Mouse (Mus musculus) megakaryocyte, embryonic 14.5 days (primary cell): ENCODE measurements around the gene 4930452B06Rik. TPM values are rescaled to one million over a fixed set of nuclear protein-coding genes. Genes with fewer than 3 reads are reported as not detected.

Experiments
- H3K27me3 ChIP-seq: replicated peaks from 2 replicates; pipeline ENCODE3; 2012; ENCODE audit warnings: inconsistent platforms
- H3K36me3 ChIP-seq: replicated peaks from 2 replicates; pipeline ENCODE3; 2012; ENCODE audit warnings: low read length, inconsistent platforms, mixed read lengths
- H3K4me1 ChIP-seq: 2 replicates; pipeline ENCODE4 v1.6.1; 2012; ENCODE audit warnings: inconsistent platforms
- H3K4me3 ChIP-seq: replicated peaks from 2 replicates; pipeline ENCODE3; 2012; ENCODE audit warnings: moderate library complexity, mild to moderate bottlenecking, inconsistent platforms
- H3K9me3 ChIP-seq: 2 replicates; pipeline ENCODE4 v1.6.1; 2012; ENCODE audit warnings: inconsistent platforms
- FLI1 ChIP-seq: IDR thresholded peaks from 2 replicates; pipeline ENCODE4 v1.6.1; 2012; ENCODE audit warnings: low read length, inconsistent platforms, mixed read lengths
- GATA1 ChIP-seq: IDR thresholded peaks from 3 replicates; pipeline ENCODE4 v1.6.1; 2012; ENCODE audit warnings: mixed read lengths, low read length, inconsistent platforms, borderline replicate concordance
- polyA plus RNA-seq: library from polyadenylated mRNA; stranded (reverse); fragments of >175 nt; gene quantifications from 2 replicates; pipeline ENCODE4 v1.2.3, GENCODE M21; 2012; ENCODE audit warnings: low replicate concordance; ENCODE audit not compliant: insufficient read depth

Gene 4930452B06Rik
- polyA plus RNA-seq, 1 experiment: not detected

DNA sequence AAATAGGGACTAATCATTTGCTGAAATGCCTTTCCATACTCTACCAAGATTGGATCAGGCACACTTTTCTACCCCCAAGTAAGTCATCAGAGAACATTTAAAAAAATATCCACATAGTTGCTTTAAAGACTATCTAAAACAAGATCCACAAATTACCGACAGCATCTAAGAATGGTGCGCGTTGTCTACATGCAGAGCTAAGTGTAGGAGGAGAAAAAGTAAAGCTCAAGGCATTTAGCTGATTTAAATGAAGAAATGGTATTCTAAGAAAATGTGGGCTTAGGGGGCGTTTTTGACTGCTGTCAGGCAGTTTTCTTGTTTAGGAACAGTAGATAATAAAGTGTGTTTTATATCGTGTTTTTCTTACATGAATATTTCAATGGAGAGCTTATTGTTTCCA, 163.5 kb downstream of the 4930452B06Rik start:
- Histone ChIP-seq H3K4me3 (no peak overlapping the region), H3K4me1 (no peaks in the 10 kb centered on the region), H3K9me3 (0 out of 2 replicates have a peak, but pooled peaks cover 4% of the 10 kb centered on the region), H3K36me3 (no peaks in the 10 kb centered on the region), H3K27me3 (no peaks in the 10 kb centered on the region)
- no peak for TF ChIP-seq GATA1
- TF ChIP-seq FLI1: no peak

GRCm38 (mm10) chr14:8495691-8496090, 170.3 kb downstream of the 4930452B06Rik start:
- H3K4me1 ChIP-seq: no peaks in the 10 kb centered on the region
- no peak overlapping the region for H3K4me3 ChIP-seq
- TF ChIP-seq FLI1: no peak
- TF ChIP-seq GATA1: no peak
- no peaks in the 10 kb centered on the region for H3K9me3 ChIP-seq
- no peaks in the 10 kb centered on the region for H3K36me3 ChIP-seq
- no peaks in the 10 kb centered on the region for H3K27me3 ChIP-seq

- H3K36me3 ChIP-seq: no peaks in the 10 kb centered on the region
- H3K9me3 ChIP-seq: no peaks in the 10 kb centered on the region
- H3K4me3 ChIP-seq: no peak overlapping the region
- H3K4me1 ChIP-seq: no peaks in the 10 kb centered on the region
- H3K27me3 ChIP-seq: no peaks in the 10 kb centered on the region
- TF ChIP-seq GATA1 (no peak), FLI1 (no peak)
Measured at GRCm38 (mm10) chr14:8494952-8495351, 171.1 kb downstream of the 4930452B06Rik start.

- Histone ChIP-seq H3K4me1 (no peaks in the 10 kb centered on the region), H3K9me3 (no peaks in the 10 kb centered on the region), H3K4me3 (no peak overlapping the region), H3K36me3 (no peaks in the 10 kb centered on the region), H3K27me3 (no peaks in the 10 kb centered on the region)
- TF ChIP-seq FLI1 (no peak), GATA1 (no peak)
Measured at GRCm38 (mm10) chr14:8494260-8494659, 171.8 kb downstream of the 4930452B06Rik start.

GRCm38 (mm10) chr14:8478098-8478497, 187.9 kb downstream of the 4930452B06Rik start:
- Histone ChIP-seq H3K36me3 (no peaks in the 10 kb centered on the region), H3K4me3 (peak overlapping the region; percentile 38), H3K4me1 (no peaks in the 10 kb centered on the region), H3K27me3 (no peaks in the 10 kb centered on the region), H3K9me3 (peaks cover 21% of the 10 kb centered on the region)
- TF ChIP-seq GATA1 (no peak), FLI1 (no peak)

GRCm38 (mm10) chr14:8477348-8477747, 188.7 kb downstream of the 4930452B06Rik start:
- no peaks in the 10 kb centered on the region for H3K27me3 ChIP-seq
- peaks cover 15% of the 10 kb centered on the region for H3K9me3 ChIP-seq

DNA sequence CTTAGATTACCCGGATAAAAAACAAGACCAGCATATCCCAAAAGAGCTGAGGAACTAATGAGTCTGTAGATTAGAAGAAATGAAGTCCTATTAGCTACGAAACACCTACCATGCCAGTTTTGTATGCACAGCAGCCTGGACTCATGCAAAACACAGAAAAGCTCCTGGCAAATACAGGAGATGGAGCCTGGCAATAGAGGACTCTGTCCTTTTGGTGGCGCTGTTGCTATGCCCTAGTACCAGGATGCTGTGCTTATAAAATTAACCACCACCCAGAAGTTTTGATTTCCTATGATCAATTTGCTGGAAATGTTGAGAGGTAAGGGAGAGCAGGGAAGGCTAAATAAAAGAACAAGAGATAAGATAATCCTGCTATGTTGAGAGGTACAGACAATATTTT, 189.4 kb downstream of the 4930452B06Rik start:
- no peaks in the 10 kb centered on the region for H3K27me3 ChIP-seq
- TF ChIP-seq GATA1 (no peak), FLI1 (no peak)
- peaks cover 13% of the 10 kb centered on the region for H3K9me3 ChIP-seq

More at GRCm38 (mm10) chr14:8477348-8477747, 188.7 kb downstream of the 4930452B06Rik start:
- no peaks in the 10 kb centered on the region for H3K4me1 ChIP-seq
- H3K36me3 ChIP-seq: no peaks in the 10 kb centered on the region
- no peak overlapping the region for H3K4me3 ChIP-seq
- TF ChIP-seq GATA1 (no peak), FLI1 (no peak)

GRCm38 (mm10) chr14:8475851-8476250, 190.2 kb downstream of the 4930452B06Rik start:
- Histone ChIP-seq H3K4me3 (no peak overlapping the region), H3K36me3 (no peaks in the 10 kb centered on the region), H3K4me1 (no peaks in the 10 kb centered on the region), H3K9me3 (peaks cover 13% of the 10 kb centered on the region), H3K27me3 (no peaks in the 10 kb centered on the region)
- TF ChIP-seq GATA1 (no peak), FLI1 (no peak)

More for the DNA sequence above, 189.4 kb downstream of the 4930452B06Rik start:
- no peak overlapping the region for H3K4me3 ChIP-seq
- H3K4me1 ChIP-seq: no peaks in the 10 kb centered on the region
- H3K36me3 ChIP-seq: no peaks in the 10 kb centered on the region

DNA sequence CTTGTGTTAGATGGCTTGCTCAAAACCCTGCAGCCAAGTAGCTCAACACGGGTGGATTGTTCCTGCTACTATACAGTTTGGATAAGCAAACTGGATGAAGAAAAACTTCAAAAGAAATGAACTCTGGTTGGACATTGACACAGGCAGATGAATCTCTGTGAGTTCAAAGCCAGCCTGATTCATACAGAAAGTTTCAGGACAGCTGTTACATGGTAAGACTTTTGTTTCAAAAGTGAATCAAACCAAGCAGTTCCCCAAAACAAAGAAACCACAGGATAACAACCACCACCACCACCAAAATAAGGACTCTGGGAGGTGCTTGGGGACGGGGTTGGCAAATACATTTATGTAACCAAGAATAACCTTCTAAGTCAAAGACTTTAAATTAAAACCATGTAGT, 193.2 kb downstream of the 4930452B06Rik start:
- TF ChIP-seq GATA1 (no peak), FLI1 (no peak)
- Histone ChIP-seq H3K36me3 (no peaks in the 10 kb centered on the region), H3K4me3 (no peak overlapping the region), H3K4me1 (no peaks in the 10 kb centered on the region), H3K9me3 (no peaks in the 10 kb centered on the region), H3K27me3 (no peaks in the 10 kb centered on the region)

- H3K4me1 ChIP-seq: peaks cover 3% of the 10 kb centered on the region; the same call in 1 of the 2 replicates
- TF ChIP-seq GATA1 (no peak), FLI1 (no peak)
- no peak overlapping the region for H3K4me3 ChIP-seq
- peaks cover 2% of the 10 kb centered on the region for H3K27me3 ChIP-seq
- H3K9me3 ChIP-seq: no peaks in the 10 kb centered on the region
- no peaks in the 10 kb centered on the region for H3K36me3 ChIP-seq
Measured at GRCm38 (mm10) chr14:8464401-8465154, 201.5 kb downstream of the 4930452B06Rik start.
